Mouse (Mus musculus) heart, postnatal 0 days (tissue): ENCODE measurements around the gene Ppp1r12a. TPM values are rescaled to one million over a fixed set of nuclear protein-coding genes. Genes with fewer than 3 reads are reported as not detected.

ENCODE experiments used
- ATAC-seq: fragments of 200-750 bp; cut with Nextera tagmentation; 2 replicates; pipeline ENCODE4 v1.8.0; 2017; ENCODE audit warnings: low read depth, moderate number of reproducible peaks, moderate library complexity; ENCODE audit not compliant: insufficient read depth
- DNase-seq: peaks from one replicate; pipeline ENCODE4 v3.0.0-alpha.2; 2016; ENCODE audit warnings: low spot score
- H3K27ac ChIP-seq: fragments of 300-500 bp; sonication (generic); 2 replicates; pipeline ENCODE4 v1.5.1; 2014; ENCODE audit warnings: low read depth, mild to moderate bottlenecking
- H3K27me3 ChIP-seq: fragments of 300-500 bp; sonication (generic); 2 replicates; pipeline ENCODE4 v1.6.1; 2014; ENCODE audit warnings: low read length, mixed read lengths; ENCODE audit not compliant: control insufficient read depth, insufficient read depth
- H3K36me3 ChIP-seq: fragments of 300-500 bp; sonication (generic); replicated peaks from 2 replicates; pipeline ENCODE4 v1.6.1; 2014; ENCODE audit warnings: low read length, mixed read lengths; ENCODE audit not compliant: control insufficient read depth, insufficient read depth
- H3K4me1 ChIP-seq: fragments of 300-500 bp; sonication (generic); 2 replicates; pipeline ENCODE4 v1.6.1; 2014; ENCODE audit warnings: antibody characterized with exemption; ENCODE audit not compliant: control insufficient read depth, insufficient read depth
- H3K4me2 ChIP-seq: fragments of 300-500 bp; sonication (generic); 2 replicates; pipeline ENCODE4 v1.6.1; 2014; ENCODE audit warnings: low read depth, mild to moderate bottlenecking, low read length, moderate library complexity
- H3K4me3 ChIP-seq: fragments of 300-500 bp; sonication (generic); 2 replicates; pipeline ENCODE4 v1.5.1; 2014; ENCODE audit warnings: low read depth, low read length
- H3K9ac ChIP-seq: fragments of 300-500 bp; sonication (generic); replicated peaks from 2 replicates; pipeline ENCODE4 v1.6.1; 2014; ENCODE audit warnings: low read depth, low read length, mixed read lengths
- H3K9me3 ChIP-seq: fragments of 300-500 bp; sonication (generic); replicated peaks from 2 replicates; pipeline ENCODE4 v1.6.1; 2016; ENCODE audit warnings: low read length; ENCODE audit not compliant: control insufficient read depth
- CTCF ChIP-seq: IDR thresholded peaks from 2 replicates; pipeline ENCODE4 v1.5.1; 2016; ENCODE audit warnings: antibody characterized with exemption, control low read depth, low read depth
- EP300 ChIP-seq: IDR thresholded peaks from 2 replicates; pipeline ENCODE4 v1.6.1; 2016; ENCODE audit warnings: antibody characterized with exemption, low read depth
- WGBS: fragments of 180-500 bp; shearing (Covaris S2); extraction: QIAGEN DNeasy Blood & Tissue Kit; methylation state at CpG from one replicate; pipeline ENCODE4 v1.1.7; 2014; 5-methylcytosine and 5-hydroxymethylcytosine counted together
- polyA plus RNA-seq: library from polyadenylated mRNA; unstranded; fragments of >200 nt; fragmentation: Nextera tagmentation; extraction: Ambion mirVana; gene quantifications from 2 replicates; pipeline ENCODE4 v1.2.1, GENCODE M21; 2015
- total RNA-seq: library from RNA; depleted of rRNA; stranded (reverse); fragments of >200 nt; gene quantifications from 2 replicates; pipeline ENCODE4 v1.2.3, GENCODE M21; 2014; ENCODE audit warnings: low replicate concordance

Gene Ppp1r12a
- total and polyA plus RNA-seq, 2 experiments from 2014 or later = 78.1 to 87.8 TPM

- Histone ChIP-seq H3K36me3 (peaks cover 64% of the 10 kb centered on the region), H3K9ac (no peak overlapping the region), H3K27ac (no peak overlapping the region), H3K9me3 (no peaks in the 10 kb centered on the region), H3K27me3 (no peaks in the 10 kb centered on the region), H3K4me3 (no peak overlapping the region), H3K4me1 (no peaks in the 10 kb centered on the region), H3K4me2 (no peak overlapping the region)
- WGBS = 88% methylated on average over 10 of the region's 10 CpGs
- no peak for DNase-seq
- TF ChIP-seq CTCF (no peak), EP300 (no peak)
- no peak for ATAC-seq
These were observed 77.1 kb downstream of the Ppp1r12a start for GRCm38 (mm10) chr10:108239061-108239460.

- no peaks in the 10 kb centered on the region for H3K27me3 ChIP-seq
- WGBS = 47% methylated on average over 12 of the region's 12 CpGs
- H3K27ac ChIP-seq = no peak overlapping the region
- H3K9me3 ChIP-seq = no peaks in the 10 kb centered on the region
- no peak for DNase-seq
- no peak overlapping the region for H3K9ac ChIP-seq
- no peak overlapping the region for H3K4me2 ChIP-seq
- no peaks in the 10 kb centered on the region; the same call in 1 of the 2 replicates for H3K4me1 ChIP-seq
- TF ChIP-seq CTCF = no peak
- ATAC-seq = no peak
- peaks cover 49% of the 10 kb centered on the region for H3K36me3 ChIP-seq
- no peak overlapping the region for H3K4me3 ChIP-seq
These were observed 88.7 kb downstream of the Ppp1r12a start for GRCm38 (mm10) chr10:108250710-108251109.

GRCm38 (mm10) chr10:108251181-108251580 is 89.2 kb downstream of the Ppp1r12a start:
- Histone ChIP-seq H3K9me3 (no peaks in the 10 kb centered on the region), H3K27me3 (no peaks in the 10 kb centered on the region), H3K4me1 (no peaks in the 10 kb centered on the region; the same call in 1 of the 2 replicates), H3K27ac (no peak overlapping the region), H3K4me2 (no peak overlapping the region), H3K9ac (no peak overlapping the region), H3K4me3 (no peak overlapping the region), H3K36me3 (peaks cover 53% of the 10 kb centered on the region)
- ATAC-seq (no peak), DNase-seq (no peak)
- WGBS = 53% methylated on average over 2 of the region's 2 CpGs
- TF ChIP-seq CTCF = no peak
- no peak for TF ChIP-seq EP300

- Histone ChIP-seq H3K9ac (no peak overlapping the region), H3K9me3 (no peaks in the 10 kb centered on the region), H3K36me3 (peaks cover 60% of the 10 kb centered on the region), H3K27me3 (no peaks in the 10 kb centered on the region), H3K27ac (no peak overlapping the region), H3K4me3 (no peak overlapping the region), H3K4me2 (no peak overlapping the region), H3K4me1 (no peaks in the 10 kb centered on the region; the same call in 1 of the 2 replicates)
- no peak for TF ChIP-seq CTCF
- no peak for TF ChIP-seq EP300
- no peak for ATAC-seq
- WGBS = 38% methylated on average over 7 of the region's 7 CpGs
- no peak for DNase-seq
These were observed 93.9 kb downstream of the Ppp1r12a start for GRCm38 (mm10) chr10:108255812-108256376.

GRCm38 (mm10) chr10:108260931-108261330 is 98.9 kb downstream of the Ppp1r12a start:
- H3K4me2 ChIP-seq = no peak overlapping the region
- ATAC-seq = no peak
- no peak overlapping the region for H3K9ac ChIP-seq
- TF ChIP-seq CTCF = no peak
- no peak for TF ChIP-seq EP300
- 88% methylated on average over 10 of the region's 10 CpGs for WGBS
- H3K36me3 ChIP-seq = peaks cover 58% of the 10 kb centered on the region
- H3K9me3 ChIP-seq = no peaks in the 10 kb centered on the region
- no peak overlapping the region for H3K27ac ChIP-seq
- H3K4me1 ChIP-seq = no peaks in the 10 kb centered on the region; the same call in 1 of the 2 replicates
- no peak for DNase-seq
- no peak overlapping the region for H3K4me3 ChIP-seq
- H3K27me3 ChIP-seq = no peaks in the 10 kb centered on the region

- Histone ChIP-seq H3K9ac (no peak overlapping the region), H3K36me3 (peaks cover 57% of the 10 kb centered on the region), H3K4me3 (no peak overlapping the region), H3K4me1 (no peaks in the 10 kb centered on the region), H3K27ac (no peak overlapping the region), H3K27me3 (no peaks in the 10 kb centered on the region), H3K9me3 (no peaks in the 10 kb centered on the region), H3K4me2 (no peak overlapping the region)
- DNase-seq (no peak), ATAC-seq (no peak)
- WGBS = 95% methylated on average over 27 of the region's 27 CpGs
- TF ChIP-seq CTCF (no peak), EP300 (no peak)
These were observed 102.6 kb downstream of the Ppp1r12a start for GRCm38 (mm10) chr10:108264641-108265040.
